Mouse (Mus musculus) layer of hippocampus, adult 11-12 months (tissue): Measurements from ENCODE around the gene Mllt1.

Source experiments
- DNase-seq: peaks from one replicate; pipeline ENCODE4 v3.0.0; 2022; ENCODE audit warnings: low spot score

The Mllt1 gene

GRCm38 (mm10) chr17:56877426-56877825 lies 57.8 kb downstream of the Mllt1 start:
- no peak for DNase-seq

- DNase-seq = no peak
These were observed 58.2 kb downstream of the Mllt1 start for GRCm38 (mm10) chr17:56876981-56877380.

GRCm38 (mm10) chr17:56876465-56876864 lies 58.8 kb downstream of the Mllt1 start:
- DNase-seq = no peak

GRCm38 (mm10) chr17:56874936-56875651 lies 60.1 kb downstream of the Mllt1 start, which contains the start of gene 1700061G19Rik:
TSS of gene 1700061G19Rik (plus strand) at chr17:56875477.
- DNase-seq = no peak

GRCm38 (mm10) chr17:56874237-56874636 lies 61.0 kb downstream of the Mllt1 start, which contains the start of gene Acsbg2:
TSS of gene Acsbg2 (minus strand) at chr17:56874447.
- DNase-seq = no peak

- no peak for DNase-seq
These were observed 62.7 kb downstream of the Mllt1 start for GRCm38 (mm10) chr17:56872512-56872911.

- DNase-seq = no peak
These were observed 63.4 kb downstream of the Mllt1 start for GRCm38 (mm10) chr17:56871767-56872166.

GRCm38 (mm10) chr17:56870287-56870953 lies 64.8 kb downstream of the Mllt1 start:
- no peak for DNase-seq

- no peak for DNase-seq
These were observed 65.7 kb downstream of the Mllt1 start for GRCm38 (mm10) chr17:56869481-56869977.

GRCm38 (mm10) chr17:56866071-56866470 lies 69.1 kb downstream of the Mllt1 start:
- DNase-seq = no peak

GRCm38 (mm10) chr17:56861197-56861596 lies 74.0 kb downstream of the Mllt1 start:
- DNase-seq = no peak

- DNase-seq = no peak
These were observed 76.3 kb downstream of the Mllt1 start for GRCm38 (mm10) chr17:56858922-56859321.

GRCm38 (mm10) chr17:56858216-56858615 lies 77.0 kb downstream of the Mllt1 start:
- DNase-seq = peak; percentile 55

- DNase-seq = no peak
These were observed 79.8 kb downstream of the Mllt1 start for GRCm38 (mm10) chr17:56855421-56855820.

- DNase-seq = no peak
These were observed 84.0 kb downstream of the Mllt1 start for GRCm38 (mm10) chr17:56851167-56851566.

- no peak for DNase-seq
These were observed 85.5 kb downstream of the Mllt1 start for GRCm38 (mm10) chr17:56849710-56850109.

GRCm38 (mm10) chr17:56848785-56849184 lies 86.4 kb downstream of the Mllt1 start:
- DNase-seq = no peak

- DNase-seq = no peak
These were observed 91.5 kb downstream of the Mllt1 start for GRCm38 (mm10) chr17:56843678-56844077.
